Mouse (Mus musculus): Measurements from ENCODE around the gene Pik3ip1.
A peak's percentile ranks its signal among the peaks of the same experiment; 100 is the strongest.

GRCm38 (mm10) chr11:3347091-3347834, 17.1 kb downstream of the Pik3ip1 start:
- TF ChIP-seq CTCF (IDR thresholded peaks at IDR 0.05; ENCODE audit: extremely low read depth, insufficient read length, insufficient replicate concordance, low read depth, low read length) (peak; percentile 89), POLR2A (IDR thresholded peaks at IDR 0.05; ENCODE audit: low read depth, low read length) (no peak)
